Mouse (Mus musculus): ENCODE data around the gene Armt1.

DNA sequence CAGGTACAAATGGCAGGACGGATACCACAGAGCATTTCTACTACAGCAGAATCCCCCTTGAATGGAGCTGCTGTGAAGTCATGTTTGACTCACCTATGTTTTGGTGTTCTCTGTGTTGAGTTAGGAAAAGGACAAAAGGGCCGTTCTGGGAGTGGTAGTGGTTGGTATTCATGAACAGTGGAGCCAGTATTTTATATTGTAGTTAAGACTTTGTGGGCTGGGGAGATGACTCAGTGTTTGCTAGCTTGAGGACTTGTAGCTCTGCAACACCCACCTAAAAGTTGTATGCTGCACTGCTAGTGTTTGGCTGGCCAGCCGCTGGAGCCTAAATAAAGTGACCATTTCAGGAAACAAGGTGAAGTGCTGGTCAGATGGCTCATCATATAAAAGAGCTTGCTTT lies 36.9 kb upstream of the Armt1 start:
- no peak for TF ChIP-seq CTCF (IDR thresholded peaks at IDR 0.05; ENCODE audit: borderline replicate concordance, insufficient read depth, low read length)
- TF ChIP-seq POLR2A (IDR thresholded peaks at IDR 0.05; ENCODE audit: low read depth, low read length): no peak

Data from embryonic fibroblast, embryonic 13.5 days (primary cell).